Mouse (Mus musculus) left cerebral cortex, adult 18-20 months (tissue): ENCODE data around the gene Ncoa3. TPM values are rescaled to one million over a fixed set of nuclear protein-coding genes. Genes with fewer than 3 reads are reported as not detected.
A peak's percentile ranks its signal among the peaks of the same experiment; 100 is the strongest.

Experiments used
- DNase-seq, 2 experiments: peaks; one replicate each; pipeline ENCODE4 v3.0.0; 2021 to 2022; ENCODE audit warnings: low spot score in 2 of 2, mixed read lengths in 1 of 2
- total RNA-seq, 2 experiments: library from RNA; stranded (reverse); gene quantifications; 2 replicates each; pipeline ENCODE4 v1.2.3; 2021

The Ncoa3 gene
- total RNA-seq, 2 experiments from 2014 or later, result 35.8 to 38.7 TPM

- no peak for DNase-seq
Observed at GRCm38 (mm10) chr2:165969391-165969790, 23.0 kb upstream of the Ncoa3 start.

- no peak for DNase-seq
Observed at GRCm38 (mm10) chr2:165969961-165970360, 22.5 kb upstream of the Ncoa3 start.

- no peak for DNase-seq
Observed at GRCm38 (mm10) chr2:165970767-165971166, 21.7 kb upstream of the Ncoa3 start.

GRCm38 (mm10) chr2:165974383-165974782 lies 18.1 kb upstream of the Ncoa3 start:
- no peak for DNase-seq

- no peak for DNase-seq
Observed at GRCm38 (mm10) chr2:165976186-165976585, 16.2 kb upstream of the Ncoa3 start.

- DNase-seq, result no peak
Observed at GRCm38 (mm10) chr2:165976874-165977273, 15.6 kb upstream of the Ncoa3 start.

GRCm38 (mm10) chr2:165978119-165978518 lies 14.3 kb upstream of the Ncoa3 start:
- DNase-seq, result no peak

- no peak for DNase-seq
Observed at GRCm38 (mm10) chr2:165981248-165981977, 11.0 kb upstream of the Ncoa3 start.

- no peak for DNase-seq
Observed at GRCm38 (mm10) chr2:165982512-165983389, 9.7 kb upstream of the Ncoa3 start.

GRCm38 (mm10) chr2:165984318-165984717 lies 8.1 kb upstream of the Ncoa3 start:
- no peak for DNase-seq

GRCm38 (mm10) chr2:165984891-165985290 lies 7.5 kb upstream of the Ncoa3 start:
- no peak for DNase-seq

GRCm38 (mm10) chr2:165985581-165985980 lies 6.9 kb upstream of the Ncoa3 start:
- DNase-seq, result no peak

GRCm38 (mm10) chr2:165986921-165987453 lies 5.4 kb upstream of the Ncoa3 start:
- DNase-seq, result peak; percentile 69 to 76

- DNase-seq, result peak in 1 of 2 experiments; percentile 25
Observed at GRCm38 (mm10) chr2:165993173-165993900, 901 bp downstream of the Ncoa3 start.

GRCm38 (mm10) chr2:165994341-165994740 lies 1.9 kb downstream of the Ncoa3 start:
- DNase-seq, result no peak

- DNase-seq, result no peak
Observed at GRCm38 (mm10) chr2:165995711-165996110, 3.3 kb downstream of the Ncoa3 start.

GRCm38 (mm10) chr2:165996130-165996529 lies 3.7 kb downstream of the Ncoa3 start:
- no peak for DNase-seq

GRCm38 (mm10) chr2:165997256-165997967 lies 5.0 kb downstream of the Ncoa3 start:
- DNase-seq, result no peak

GRCm38 (mm10) chr2:165998969-165999368 lies 6.5 kb downstream of the Ncoa3 start:
- no peak for DNase-seq

- DNase-seq, result no peak
Observed at GRCm38 (mm10) chr2:165999790-166000189, 7.4 kb downstream of the Ncoa3 start.

GRCm38 (mm10) chr2:166000242-166000641 lies 7.8 kb downstream of the Ncoa3 start:
- no peak for DNase-seq
